Mouse (Mus musculus) brain, embryonic 14.5 days (tissue): ENCODE measurements at regions not wholly inside any gene's neighbourhood (a gene's known extent, or its start where the extent isn't known, plus 50 kb on each side); places are given as distances from the start of the nearest gene placed in this dataset.
A peak's percentile ranks its signal among the peaks of the same experiment; 100 is the strongest.

Source experiments
- CTCF ChIP-seq: fragments of 200-500 bp; IDR thresholded peaks from 2 replicates; pipeline ENCODE4 v1.5.1; 2012; ENCODE audit warnings: inconsistent platforms, mild to moderate bottlenecking, moderate library complexity, borderline replicate concordance; ENCODE audit not compliant: insufficient read depth, insufficient read length; ENCODE audit errors: extremely low read depth
- POLR2A ChIP-seq: fragments of 200-500 bp; IDR thresholded peaks from 2 replicates; pipeline ENCODE4 v1.6.1; 2012; ENCODE audit warnings: mild to moderate bottlenecking, inconsistent platforms, borderline replicate concordance; ENCODE audit not compliant: poor library complexity, insufficient read depth, insufficient read length, severe bottlenecking; ENCODE audit errors: extremely low read depth

GRCm38 (mm10) chr10:46697363-46698246 is 1120.0 kb downstream of the Hace1 start:
- TF ChIP-seq POLR2A (no peak), CTCF (peak; percentile 53; the same call in 1 of the 2 replicates)
